Mouse (Mus musculus): Measurements from ENCODE around the gene Naa38. TPM values are rescaled to one million over a fixed set of nuclear protein-coding genes. Genes with fewer than 3 reads are reported as not detected.

Naa38 gene
- total RNA-seq, 2 experiments from 2014 or later = 117 to 120 TPM

DNA sequence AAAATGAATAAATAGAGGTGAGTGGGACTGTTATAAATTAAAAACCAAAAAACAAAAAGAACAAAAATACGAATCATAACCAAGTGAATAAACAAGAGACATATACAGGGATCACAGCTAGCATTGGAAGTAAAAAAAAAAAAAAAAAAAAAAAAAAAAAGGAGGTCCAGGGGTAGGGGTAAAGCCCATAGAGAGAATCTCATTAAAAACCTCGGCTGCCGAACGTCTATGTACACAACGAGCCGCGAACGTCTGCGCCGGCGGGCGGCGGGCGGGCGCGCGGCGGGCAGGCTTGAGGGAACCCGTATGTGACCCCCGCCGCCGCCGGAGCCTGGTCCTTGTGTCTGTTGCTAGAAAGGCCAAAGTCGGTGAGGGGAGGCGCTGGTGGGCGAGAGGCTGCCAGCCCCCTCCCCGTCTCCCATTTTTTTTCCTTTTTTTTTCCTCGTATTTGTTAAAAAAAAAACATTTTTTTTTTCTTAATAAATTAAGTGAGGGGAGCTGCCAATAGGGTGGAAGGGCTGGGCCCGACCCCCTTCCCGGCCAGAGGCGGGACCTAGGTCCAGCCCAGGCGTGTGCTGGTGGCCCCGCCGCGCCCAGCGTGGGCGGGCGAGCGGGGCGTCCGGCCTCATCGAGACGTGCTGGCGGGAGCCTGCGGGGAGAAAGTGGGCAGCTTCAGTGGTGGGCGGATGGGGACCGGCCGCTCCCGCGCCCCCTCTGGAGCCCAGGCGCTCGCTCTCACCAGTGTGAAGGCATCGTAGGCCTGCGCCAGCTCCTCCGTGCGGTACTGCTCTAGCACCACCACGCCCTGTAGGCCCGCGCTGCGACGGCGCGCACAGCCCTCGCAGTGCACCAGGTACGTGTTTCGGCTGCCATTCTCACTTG lies 4.2 kb downstream of the Naa38 start:
- DNase-seq (ENCODE audit: low spot score in 2 of 2) = no peak

DNA sequence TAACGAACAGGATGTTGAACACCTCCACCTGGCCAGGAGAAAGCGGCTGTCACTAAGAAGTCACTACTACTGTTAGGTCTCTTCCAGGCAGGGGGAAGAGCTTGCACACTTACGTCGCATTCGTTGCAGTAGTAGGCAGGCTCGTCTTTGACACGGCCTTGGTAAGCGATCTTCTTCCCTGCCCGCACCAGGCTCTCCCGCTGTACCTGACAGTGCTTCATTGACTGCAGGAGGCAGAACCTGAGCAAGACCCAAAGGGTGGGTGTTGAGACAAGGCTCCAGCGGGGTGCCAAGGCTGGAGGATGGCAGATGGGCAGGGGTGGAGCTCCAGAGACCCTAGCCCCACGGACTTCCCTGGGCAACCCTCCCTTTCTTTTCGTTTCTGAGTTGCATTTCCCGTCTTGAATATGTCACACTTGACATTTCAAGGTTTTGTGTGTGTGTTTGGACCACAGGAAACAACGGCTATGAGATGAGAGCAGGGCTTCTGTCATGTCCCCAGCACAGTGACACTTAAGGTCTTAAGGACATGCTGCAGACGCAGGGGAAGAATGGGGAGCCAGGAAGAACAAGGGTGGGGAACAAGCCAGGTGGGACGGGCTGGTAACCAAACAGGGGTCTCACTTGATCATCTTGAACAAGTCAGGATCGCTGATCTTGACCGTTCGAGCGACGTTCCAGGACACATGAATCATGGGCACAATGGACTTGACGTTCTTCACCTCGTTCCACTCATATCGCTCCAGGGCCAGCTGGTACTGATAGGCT lies 5.0 kb downstream of the Naa38 start:
- DNase-seq (ENCODE audit: low spot score in 2 of 2) = no peak

DNA sequence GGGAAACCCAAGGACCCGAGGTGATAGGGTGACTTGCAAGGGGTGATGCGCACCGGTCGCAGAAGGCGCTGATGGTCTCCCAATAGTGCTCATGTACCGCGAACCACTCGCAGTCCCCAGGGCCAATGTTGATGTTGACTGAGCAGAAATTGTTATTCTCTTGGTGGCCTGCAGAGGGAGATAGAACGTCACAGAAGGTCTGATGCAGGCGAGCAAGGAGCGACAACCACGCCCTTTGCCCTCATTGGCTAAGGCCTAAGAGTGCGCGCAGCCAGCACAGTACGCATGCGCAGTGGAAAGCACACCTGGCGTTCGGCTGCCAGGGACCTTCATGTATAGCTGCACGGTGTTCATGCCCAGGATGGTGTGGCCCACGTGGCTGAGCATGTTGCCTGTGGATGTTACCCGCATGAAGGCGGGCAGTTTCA lies 5.9 kb downstream of the Naa38 start:
- DNase-seq (ENCODE audit: low spot score in 2 of 2) = peak; percentile 90 to 93

DNA sequence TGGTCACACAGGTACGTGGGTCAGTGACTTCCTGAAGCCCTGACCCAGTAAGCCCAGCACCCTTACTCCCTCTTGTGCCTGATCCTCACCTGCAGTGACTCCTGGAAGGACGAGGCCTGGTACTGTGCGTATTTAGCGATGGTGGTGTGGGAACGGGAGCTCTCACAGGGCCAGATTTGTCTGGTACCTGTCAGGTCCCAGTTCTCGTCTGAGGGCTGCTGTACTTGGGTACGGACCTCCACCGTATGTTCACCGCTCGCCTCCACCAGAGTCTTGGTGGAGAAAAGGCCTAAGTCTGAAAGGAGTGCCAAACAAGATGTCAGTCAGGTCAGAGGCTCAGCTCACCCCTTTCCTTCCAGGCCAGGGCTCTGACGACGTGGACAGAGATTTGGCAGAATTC lies 6.7 kb downstream of the Naa38 start:
- no peak for DNase-seq (ENCODE audit: low spot score in 2 of 2)

DNA sequence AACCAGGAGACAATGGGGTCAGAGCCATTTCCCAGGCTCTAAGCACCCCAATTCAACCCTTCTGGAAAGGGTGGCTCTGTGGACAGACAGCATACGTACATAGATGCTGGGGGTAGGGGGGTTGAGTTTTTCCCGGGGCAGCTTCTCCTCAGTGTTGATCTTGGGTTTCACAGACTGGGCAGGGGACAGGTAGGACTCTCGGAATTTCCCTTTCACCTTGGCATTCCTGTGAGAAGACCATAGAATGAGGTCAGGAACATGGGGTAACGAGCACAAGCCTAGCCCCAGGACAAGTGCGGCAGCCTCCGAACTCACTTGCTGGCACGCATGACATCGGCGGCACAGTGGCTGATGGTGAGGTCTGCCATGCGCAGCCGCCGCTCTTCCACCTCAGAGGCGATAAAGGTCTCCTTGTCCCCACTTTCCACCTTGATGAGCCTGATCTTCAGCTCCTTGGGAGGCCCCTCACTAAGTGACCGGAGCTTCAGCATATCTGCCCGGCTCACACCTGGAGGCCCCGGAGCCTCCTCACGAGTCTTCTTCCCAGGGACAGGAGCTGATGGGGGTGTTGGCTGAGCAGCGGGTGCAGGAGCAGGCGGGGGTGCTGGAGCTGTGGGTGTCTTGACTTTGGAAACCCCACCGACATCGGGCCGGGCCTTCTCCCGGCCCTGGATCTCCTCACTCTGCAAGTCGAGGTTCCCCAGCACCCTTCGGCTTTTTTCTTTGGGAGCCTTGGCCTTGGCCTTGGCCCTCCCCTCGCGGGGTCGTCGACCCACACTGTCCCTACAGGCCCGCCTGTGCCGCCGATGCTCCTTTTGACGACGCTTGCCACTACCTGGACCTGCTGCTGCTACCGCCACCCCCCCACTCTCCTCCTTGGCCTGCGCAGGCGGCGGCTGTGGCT lies 8.7 kb downstream of the Naa38 start:
- DNase-seq (ENCODE audit: low spot score in 2 of 2) = no peak

DNA sequence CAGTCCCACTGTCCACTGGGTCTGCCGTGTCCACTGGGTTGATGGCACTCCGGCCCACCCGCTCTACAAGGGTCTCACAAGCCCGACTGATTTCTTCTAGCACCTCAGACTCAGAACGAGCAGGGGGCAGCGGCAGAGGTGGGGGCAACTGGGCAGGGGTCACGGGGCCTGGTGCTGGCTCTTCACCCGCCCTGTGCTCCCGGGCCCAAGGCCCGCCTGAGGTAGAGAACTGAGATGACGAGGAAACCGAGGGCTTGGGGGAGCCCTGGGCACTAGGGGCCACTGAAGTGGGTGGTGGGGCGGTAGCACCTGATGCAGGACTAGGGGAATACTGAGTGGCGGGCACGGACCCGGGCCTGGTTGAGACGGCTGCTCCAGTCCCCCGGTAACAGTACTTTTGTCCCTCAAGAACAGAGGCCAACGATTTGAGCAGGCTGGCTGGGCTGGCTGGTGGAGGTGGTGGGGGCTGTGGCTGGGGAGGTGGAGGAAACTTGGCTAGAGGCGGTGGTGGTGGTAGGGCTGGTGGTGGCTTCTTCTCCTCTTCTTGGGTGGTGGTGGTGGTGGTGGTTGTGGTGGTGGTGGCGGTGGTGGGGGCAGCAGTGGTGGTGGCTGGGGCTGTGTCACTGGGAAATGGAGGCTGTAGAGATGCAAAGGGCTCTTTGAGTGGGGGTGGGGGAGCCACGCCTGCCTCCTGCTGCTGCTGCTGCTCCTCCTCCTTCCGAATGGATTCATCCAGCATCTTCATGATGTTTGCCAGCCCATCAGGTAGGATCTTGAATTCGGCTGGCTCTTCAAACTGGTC lies 9.5 kb downstream of the Naa38 start:
- DNase-seq (ENCODE audit: low spot score in 2 of 2) = no peak

DNA sequence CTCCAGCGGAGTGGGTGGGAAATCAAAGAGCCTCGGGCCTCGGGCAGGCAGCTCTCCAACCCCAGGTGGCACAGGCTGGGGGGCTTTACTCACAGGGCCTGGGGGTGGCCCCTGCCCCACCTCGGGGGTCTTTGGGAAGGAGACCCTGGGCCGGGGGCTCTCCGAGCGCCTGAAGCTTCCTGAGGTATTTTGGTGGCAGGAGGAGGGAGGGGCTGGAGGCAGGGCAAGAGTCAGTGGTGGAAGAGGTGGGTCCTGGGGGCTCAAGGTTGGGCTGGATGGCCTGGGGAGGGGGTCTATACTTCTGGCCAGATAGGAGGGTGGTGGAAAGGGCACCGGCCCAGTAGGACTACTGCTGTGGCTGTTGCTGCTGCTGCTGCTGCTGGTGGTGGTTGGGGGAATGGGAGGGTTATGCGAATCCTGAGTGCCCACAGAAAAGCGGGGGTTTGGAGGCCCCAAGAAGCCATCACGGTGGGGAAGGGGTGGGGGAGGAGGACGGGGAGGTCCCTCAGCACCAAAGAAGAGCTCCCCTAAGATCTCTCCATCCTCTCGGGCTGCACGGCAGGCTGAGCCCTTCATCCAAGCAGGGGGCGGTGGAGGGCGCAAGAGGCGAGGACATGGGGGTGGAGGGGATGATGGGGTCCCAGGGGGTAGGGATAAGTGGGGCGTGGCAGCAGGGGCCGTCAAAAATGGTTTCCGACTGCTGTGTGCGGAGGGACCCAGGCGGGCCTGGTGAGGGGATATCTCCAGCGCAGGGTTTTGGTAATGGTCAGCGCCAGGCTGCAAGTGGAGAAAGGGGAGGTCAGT lies 10.3 kb downstream of the Naa38 start:
- no peak for DNase-seq (ENCODE audit: low spot score in 2 of 2)

DNA sequence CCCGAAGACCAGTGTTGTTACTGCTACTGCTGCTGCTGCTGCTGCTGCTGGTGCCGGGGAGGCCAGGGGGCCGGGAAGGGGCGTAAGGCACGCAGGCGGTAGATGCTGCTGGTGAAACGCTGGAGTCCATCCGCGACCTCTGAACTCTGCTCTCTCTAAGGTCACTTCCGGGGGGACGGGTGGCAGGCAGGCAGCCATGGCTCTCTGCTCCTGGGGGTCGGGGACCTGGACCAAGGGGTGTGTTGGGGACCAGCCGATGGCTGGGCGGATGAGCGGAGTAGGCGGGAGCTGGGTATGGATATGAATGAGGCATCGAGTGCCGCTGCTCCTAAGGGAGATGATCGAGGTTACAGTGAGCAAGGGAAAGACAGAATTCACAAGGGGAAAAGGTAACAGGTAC lies 11.0 kb downstream of the Naa38 start:
- no peak for DNase-seq (ENCODE audit: low spot score in 2 of 2)

DNA sequence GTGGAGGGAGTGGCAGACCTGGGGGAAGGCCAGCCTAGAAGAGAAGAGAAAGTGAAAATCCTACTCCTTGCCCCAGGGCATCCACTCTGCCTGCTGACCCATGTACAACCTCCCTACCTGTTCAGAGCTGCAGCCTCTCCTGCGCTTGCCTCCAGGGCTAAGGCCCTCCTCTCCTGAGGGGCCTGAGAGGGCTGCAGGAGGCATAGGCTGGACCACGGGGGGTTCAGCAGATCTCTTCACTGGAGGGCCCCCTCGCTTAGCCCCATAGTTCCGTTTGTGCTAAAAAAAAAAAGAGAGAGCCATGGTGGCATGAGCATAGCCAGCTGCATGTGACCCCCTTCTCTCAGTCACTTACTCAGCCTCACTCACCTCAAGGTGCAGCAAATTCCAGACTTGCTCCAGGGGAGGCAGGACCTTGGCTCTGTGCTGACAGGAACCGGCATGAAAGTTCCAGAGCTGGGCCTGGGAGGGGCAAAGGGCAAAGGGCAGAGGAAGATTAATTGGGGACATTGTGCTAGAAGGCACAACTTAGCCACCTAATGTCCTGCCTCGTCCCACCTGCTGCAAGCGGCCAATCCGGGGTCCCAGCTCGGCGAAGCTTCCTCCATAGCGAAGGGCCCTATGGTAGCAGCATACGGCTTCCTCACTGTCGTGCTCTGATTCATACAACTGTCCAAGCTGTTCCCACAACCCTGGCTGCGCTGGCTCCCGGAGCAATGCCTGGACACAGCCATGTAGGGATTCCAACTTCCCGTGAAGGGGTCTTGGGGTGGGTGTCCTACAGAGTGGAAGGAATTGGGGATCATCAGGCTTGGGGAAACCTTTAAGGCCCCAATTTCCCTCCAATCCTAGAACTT lies 11.8 kb downstream of the Naa38 start:
- DNase-seq (ENCODE audit: low spot score in 2 of 2) = no peak

DNA sequence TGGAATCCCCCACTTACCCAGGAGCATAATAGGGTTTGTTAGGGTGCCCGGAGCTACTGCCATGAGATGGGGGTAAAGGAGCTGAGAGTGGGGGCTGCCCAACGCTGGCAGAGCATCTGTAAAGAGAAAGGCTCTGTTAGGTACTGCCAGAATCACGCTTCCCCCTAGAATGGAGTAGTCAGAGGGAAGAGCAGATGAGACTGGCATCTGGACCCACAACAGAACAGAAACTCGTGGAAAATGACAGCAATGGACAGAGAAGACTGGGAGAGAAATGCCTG lies 12.4 kb downstream of the Naa38 start:
- no peak for DNase-seq (ENCODE audit: low spot score in 2 of 2)

DNA sequence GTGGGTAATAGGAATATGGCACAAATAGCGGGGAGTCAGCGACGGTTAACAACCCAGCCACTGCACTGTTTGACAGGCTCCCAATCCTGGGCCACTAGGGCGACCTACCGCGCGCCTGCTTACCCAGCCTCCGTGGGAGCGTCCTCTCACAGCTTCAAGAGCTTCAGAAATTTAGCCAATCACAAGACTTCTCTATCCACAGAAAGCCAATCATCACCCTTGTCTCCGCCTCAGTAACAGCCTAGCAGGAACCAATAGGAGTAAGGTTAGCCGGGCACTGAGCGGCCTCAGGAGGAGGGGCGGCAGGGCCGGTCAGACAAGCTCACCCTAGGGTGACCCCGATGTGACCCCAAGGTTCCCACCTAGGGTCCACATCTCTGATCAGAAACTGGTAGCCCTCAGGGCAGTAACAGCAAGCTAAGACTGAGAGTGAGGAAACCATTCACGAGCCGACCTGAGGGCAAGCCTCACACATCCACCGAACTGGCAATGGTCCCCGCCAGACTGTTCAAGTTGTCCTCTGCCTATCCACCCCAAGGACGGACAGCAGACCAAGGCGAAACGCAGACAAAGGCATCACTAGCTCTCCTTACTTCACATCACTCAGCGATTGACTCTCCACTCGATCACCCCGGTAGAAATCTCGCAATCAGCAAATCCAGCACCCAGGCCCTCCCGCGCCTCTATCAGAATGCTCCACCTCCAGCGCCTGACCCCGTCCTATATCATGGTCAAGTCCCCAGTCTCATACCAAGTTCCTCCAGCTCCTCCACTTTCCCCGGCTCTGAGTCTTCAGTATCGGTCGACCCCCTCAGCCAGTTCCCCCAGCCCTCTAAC lies 13.5 kb downstream of the Naa38 start:
- peak; percentile 62 to 84 for DNase-seq (ENCODE audit: low spot score in 2 of 2)

DNA sequence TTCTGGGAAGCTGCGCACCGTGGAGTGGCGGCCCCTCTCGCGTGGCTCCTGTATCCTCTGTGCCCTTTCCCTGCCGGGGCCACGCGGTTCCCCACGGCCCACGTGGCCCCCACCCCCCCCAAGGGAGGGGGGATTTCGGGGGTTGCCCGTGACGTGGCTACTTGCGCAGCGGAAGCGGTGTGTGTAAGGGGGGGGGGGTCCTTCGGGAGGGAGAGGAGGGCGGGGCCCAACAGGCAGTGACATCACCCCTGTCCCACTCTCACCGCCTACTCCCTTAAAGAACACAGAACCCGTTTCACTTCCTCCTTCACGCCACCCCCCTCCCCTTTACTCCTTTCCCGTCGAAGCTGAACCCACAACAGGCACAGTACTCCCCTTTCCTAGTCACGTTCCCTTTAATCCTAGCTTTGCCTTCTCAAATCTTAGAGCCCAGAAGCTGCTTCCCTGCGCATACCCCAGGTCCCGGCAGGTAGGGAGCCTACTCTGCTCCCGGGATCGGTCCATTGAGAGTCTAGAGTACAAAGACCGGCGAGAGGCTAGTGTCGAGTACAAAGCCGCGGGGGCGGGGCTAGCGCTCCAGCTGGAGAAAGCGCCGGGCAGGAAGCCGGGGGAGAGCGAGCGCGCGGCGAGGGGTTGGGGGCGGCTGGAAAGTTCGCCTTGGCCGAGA lies 14.2 kb downstream of the Naa38 start:
- peak; percentile 82 to 89 for DNase-seq (ENCODE audit: low spot score in 2 of 2)

DNA sequence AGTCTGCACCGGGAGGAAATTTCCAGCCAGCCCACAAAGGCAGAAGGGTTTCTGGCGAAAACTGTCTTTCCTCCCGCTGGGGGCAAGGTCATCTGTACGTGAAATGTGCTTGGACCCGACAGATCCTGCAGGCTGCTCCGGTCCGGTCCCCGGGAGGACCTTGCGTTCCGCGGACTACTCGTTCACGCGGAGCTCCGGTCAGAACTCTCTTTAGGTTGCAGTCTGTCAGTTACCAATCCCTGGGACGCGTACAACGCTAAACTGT lies 14.7 kb downstream of the Naa38 start:
- no peak for DNase-seq (ENCODE audit: low spot score in 2 of 2)

DNA sequence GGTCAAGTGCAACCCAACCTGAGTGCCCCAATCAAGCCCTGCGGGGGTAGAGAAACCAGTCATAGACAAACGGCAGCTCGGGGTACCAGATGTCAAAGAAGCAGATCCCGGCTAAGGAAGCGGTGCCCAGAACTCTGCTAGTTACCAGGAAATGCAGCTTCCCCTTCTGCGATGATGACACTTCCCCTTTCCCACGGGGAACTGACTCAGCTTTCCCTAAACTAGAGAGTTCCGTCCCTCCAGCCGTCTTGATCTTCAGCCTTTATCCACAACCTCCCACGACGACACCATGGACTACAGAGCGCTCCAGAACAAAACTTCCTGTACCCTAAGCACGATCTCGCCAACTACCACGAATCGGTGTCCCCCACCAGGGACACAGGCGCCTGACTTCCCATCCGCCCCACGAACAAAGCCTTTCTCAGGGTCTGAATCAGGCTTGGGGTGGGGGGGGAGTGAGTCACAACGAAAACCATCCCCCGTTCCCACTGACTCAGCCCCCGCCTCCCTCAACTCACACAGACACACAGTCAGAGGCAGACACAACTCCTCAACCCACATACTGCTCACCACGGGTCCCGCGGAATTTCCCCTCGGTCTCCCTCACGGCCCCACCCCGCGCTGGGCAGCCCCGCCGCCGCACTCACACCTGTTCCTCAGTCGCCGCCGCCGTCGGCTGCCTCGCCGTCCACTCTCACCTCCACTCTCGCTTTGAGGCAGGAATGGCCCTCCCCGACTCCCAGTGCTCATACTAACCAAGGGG lies 15.2 kb downstream of the Naa38 start:
- DNase-seq (ENCODE audit: low spot score in 2 of 2) = peak; percentile 60 to 67

DNA sequence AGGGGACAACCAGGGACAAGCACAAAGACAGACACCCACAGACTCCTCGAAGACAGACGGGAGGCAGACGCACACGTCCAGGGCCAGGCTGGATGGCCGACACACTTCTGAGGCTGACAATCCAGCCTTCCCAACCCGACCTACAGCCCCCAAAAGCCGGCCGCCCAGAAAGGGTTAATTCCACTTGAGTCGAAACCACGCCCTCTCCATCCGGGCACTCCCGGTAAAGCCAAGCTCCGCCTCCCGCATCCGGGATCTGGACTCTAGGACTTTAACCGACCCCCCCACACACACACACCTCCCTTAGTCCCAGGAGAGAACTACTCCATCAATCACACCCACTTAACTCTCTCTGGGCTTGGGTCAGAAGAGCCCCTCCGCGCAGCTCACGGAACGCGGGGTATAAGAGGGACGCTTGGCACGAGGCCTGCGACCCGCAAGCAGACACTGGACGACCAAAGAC lies 15.8 kb downstream of the Naa38 start:
- DNase-seq (ENCODE audit: low spot score in 2 of 2) = peak; percentile 92 to 94

DNA sequence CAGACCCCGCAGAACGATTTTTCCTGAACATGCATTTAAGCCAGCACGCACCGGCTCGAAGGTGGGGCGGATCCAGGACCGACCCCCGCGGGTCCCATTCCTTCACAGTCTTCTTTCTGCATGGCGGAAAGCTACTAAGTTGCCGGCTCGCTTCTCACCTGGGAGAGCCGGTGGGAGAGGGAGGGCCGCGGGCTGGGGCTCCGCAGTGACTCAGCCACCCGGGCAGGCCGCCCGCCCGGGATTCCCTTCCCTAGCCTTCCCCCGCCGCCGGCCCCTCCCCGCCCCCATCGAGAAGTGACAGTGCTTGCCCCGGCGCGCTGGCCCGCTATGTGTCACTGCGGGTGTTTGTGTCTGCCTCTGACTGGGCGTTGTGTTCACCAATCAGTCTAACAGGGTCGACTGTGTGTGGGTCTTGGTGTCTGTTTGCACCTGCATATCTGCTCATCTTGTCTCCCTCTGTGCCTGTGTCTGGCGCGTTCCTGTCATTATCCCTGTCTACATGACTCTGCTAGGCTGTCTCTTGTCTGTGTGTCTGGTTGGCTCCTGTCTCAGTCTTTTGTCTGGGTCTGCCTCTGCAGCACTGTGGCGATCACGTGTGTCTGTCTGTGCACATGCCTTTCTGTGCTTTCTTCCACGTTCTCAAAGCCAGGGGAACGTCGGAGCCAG lies 16.4 kb downstream of the Naa38 start:
- DNase-seq (ENCODE audit: low spot score in 2 of 2) = peak; percentile 59 to 64

Measured in left cerebral cortex, adult 18-20 months (tissue).